Mouse (Mus musculus): ENCODE results near the gene Inhba.
A peak's percentile ranks its signal among the peaks of the same experiment; 100 is the strongest.

DNA sequence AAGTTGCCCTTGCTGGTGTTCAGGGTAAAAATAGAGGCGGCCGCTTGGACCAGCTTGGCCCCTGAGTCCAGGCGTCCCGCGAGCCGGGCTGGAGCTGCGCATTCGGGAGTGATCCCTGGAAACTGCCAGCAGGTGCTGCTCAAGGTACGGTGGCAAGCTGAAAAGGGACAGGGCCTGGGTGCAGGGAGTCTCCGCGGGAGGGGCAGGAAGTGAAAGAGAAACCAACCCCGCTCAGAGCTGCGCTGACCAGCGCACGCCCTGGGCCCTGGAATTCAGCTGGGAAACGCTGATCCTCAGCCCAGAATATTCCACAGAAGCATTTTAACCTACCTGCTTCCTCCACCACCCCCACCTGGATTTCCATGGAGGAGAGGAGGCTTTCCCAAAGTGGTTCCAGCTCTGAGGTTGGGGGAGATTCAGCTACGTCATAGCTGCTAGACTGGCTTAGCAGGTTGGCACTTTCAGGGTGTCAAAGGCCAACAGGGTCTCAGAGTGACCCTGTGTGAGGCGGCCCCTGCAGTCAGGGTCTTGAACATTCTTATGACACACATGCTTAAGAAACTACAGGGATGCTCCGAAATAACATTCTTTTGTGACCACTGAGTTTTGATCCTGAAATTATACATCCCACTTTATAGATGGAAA, 714 bp downstream of the Inhba start:
- no peak for TF ChIP-seq POLR2A (IDR thresholded peaks at IDR 0.05; ENCODE audit: control insufficient read depth, low read depth, low read length)
- TF ChIP-seq CTCF (IDR thresholded peaks at IDR 0.05; ENCODE audit: control insufficient read depth, insufficient read depth, insufficient replicate concordance, low read depth, low read length), result peak; percentile 52; the same call in 1 of the 2 replicates

Data from testis, adult 2 months (tissue).